Comparison of ENCODE assay signal across 11 mouse cellular contexts in the genomic region with DNA sequence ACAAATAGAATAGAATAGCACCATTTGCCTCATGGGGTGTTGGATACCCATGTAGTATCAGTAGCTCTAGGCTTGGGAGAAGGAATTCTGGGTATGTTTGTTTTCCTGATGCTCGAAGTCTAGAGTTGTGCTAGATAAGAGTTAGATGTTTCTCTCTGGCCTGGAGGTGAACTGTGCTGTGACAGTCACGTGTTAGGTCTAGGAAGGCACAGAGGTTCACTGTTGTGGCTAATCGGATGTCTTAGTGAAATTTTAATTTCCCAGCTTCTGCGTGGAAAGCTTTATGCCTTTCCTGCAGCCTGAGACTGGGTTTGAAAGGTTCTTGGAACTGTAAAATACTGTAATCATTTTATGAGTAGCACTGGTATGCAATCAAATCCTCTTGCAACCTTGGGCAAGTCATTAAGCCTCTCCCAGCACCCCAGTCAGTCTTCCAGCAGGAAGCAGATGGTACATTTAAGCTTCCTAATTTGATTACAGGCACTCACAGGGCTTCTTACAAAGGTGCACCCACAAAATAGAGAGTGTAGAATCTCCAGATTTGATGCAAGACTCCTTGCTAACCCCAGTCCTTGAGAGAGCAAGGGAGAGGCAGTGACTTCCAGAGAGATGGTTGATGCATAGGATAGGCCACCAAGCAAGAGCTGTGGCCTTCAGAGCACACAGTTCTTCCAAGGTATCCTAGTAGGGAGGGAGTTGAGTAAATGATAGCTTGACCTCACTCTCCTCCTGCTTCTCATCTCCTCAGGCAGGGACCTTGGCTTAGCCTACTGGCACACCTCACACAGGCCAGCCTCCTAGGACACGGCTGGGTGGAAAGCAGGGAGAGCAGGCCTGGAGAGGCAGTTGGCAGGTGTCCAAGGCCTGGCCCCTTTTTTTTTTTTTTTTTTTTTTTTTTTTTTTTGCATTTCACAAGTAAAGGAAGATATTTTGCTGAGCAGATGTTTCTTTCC. TPM values are rescaled to one million over a fixed set of nuclear protein-coding genes. Genes with fewer than 3 reads are reported as not detected.
A peak's percentile ranks its signal among the peaks of the same experiment; 100 is the strongest.
DNase-seq lines count a peak whose midpoint lies in the region; ATAC-seq lines count a peak whose summit lies in the region.
"Had no signal": no experiment of that assay in that cellular context is flagged by ENCODE, and none has a peak within 500 bp of the region (broad histone marks: within the 10 kb centered on the region; RNA-seq: fewer than 3 reads in every experiment).

No protein-coding gene starts in this region.

- no peak for ATAC-seq in cerebellum, adult (ENCODE audit: insufficient number of reproducible peaks, low FRiP score, low TSS enrichment)
- no peak for ATAC-seq in midbrain, embryonic 14.5 days (ENCODE audit: low FRiP score, low TSS enrichment)
- no peak for ATAC-seq in liver, embryonic 12.5 days

- 65% methylated on average over 5 of the region's 5 CpGs for WGBS in midbrain, embryonic 14.5 days
- WGBS in midbrain, embryonic 10.5 days, result 82% methylated on average over 5 of the region's 5 CpGs
- WGBS in liver, embryonic 12.5 days (ENCODE audit: insufficient replicate concordance), result 56% methylated on average over 5 of the region's 5 CpGs

- DNase-seq in cerebellum, postnatal 10 days, result peak; percentile 24 to 28
- peak; percentile 15 for DNase-seq in midbrain, embryonic 14.5 days
- DNase-seq in midbrain, embryonic 10.5 days (ENCODE audit: low spot score), result no peak
- DNase-seq in kidney, adult 8-10 months, result peak; percentile 34 to 46
- peak; percentile 44 for DNase-seq in yolk sac, embryonic 10.5 days (ENCODE audit: low spot score)
- no peak for DNase-seq in gastrocnemius, postnatal 4 days (ENCODE audit: low spot score in 2 of 2)
- DNase-seq: gastrocnemius, postnatal 10 days had no signal

- H3K4me3 ChIP-seq in midbrain, embryonic 14.5 days (replicated peaks; ENCODE audit: low read depth, low read length), result no peak overlapping the region
- H3K4me3 ChIP-seq in midbrain, embryonic 10.5 days, result no peak overlapping the region
- no peak overlapping the region for H3K4me3 ChIP-seq in liver, embryonic 12.5 days
- H3K4me3 ChIP-seq: embryonic facial prominence, embryonic 13.5 days; liver, embryonic 15.5 days had no signal

- no peak overlapping the region for H3K27ac ChIP-seq in midbrain, embryonic 14.5 days (replicated peaks; ENCODE audit: low read depth, low read length)
- no peak overlapping the region for H3K27ac ChIP-seq in midbrain, embryonic 10.5 days (replicated peaks)
- H3K27ac ChIP-seq in liver, embryonic 12.5 days, result no peak overlapping the region
- H3K27ac ChIP-seq: embryonic facial prominence, embryonic 13.5 days; liver, embryonic 15.5 days had no signal

- H3K9ac ChIP-seq in midbrain, embryonic 14.5 days (replicated peaks; ENCODE audit: low read length), result no peak overlapping the region
- no peak overlapping the region for H3K9ac ChIP-seq in liver, embryonic 12.5 days
- H3K9ac ChIP-seq: embryonic facial prominence, embryonic 13.5 days; liver, embryonic 15.5 days had no signal

- no peaks in the 10 kb centered on the region for H3K36me3 ChIP-seq in midbrain, embryonic 14.5 days (ENCODE audit: control insufficient read depth, insufficient read depth, low read length)
- no peaks in the 10 kb centered on the region for H3K36me3 ChIP-seq in midbrain, embryonic 10.5 days
- no peaks in the 10 kb centered on the region for H3K36me3 ChIP-seq in liver, embryonic 12.5 days
- H3K36me3 ChIP-seq: embryonic facial prominence, embryonic 13.5 days; liver, embryonic 15.5 days had no signal

- H3K4me1 ChIP-seq in midbrain, embryonic 14.5 days (ENCODE audit: control insufficient read depth, insufficient read depth, low read length), result peaks cover 9% of the 10 kb centered on the region; the same call in 1 of the 2 replicates
- no peaks in the 10 kb centered on the region for H3K4me1 ChIP-seq in midbrain, embryonic 10.5 days
- peaks cover 35% of the 10 kb centered on the region for H3K4me1 ChIP-seq in liver, embryonic 12.5 days

- H3K27me3 ChIP-seq in midbrain, embryonic 14.5 days (ENCODE audit: control insufficient read depth, insufficient read depth, low read length), result no peaks in the 10 kb centered on the region
- H3K27me3 ChIP-seq in midbrain, embryonic 10.5 days (ENCODE audit: low read depth, poor library complexity, severe bottlenecking), result no peaks in the 10 kb centered on the region
- H3K27me3 ChIP-seq in liver, embryonic 12.5 days (replicated peaks), result no peaks in the 10 kb centered on the region
- H3K27me3 ChIP-seq: embryonic facial prominence, embryonic 13.5 days; liver, embryonic 15.5 days had no signal

- no peak overlapping the region for H3K4me2 ChIP-seq in midbrain, embryonic 14.5 days (ENCODE audit: low read length)
- H3K4me2 ChIP-seq in liver, embryonic 12.5 days, result no peak overlapping the region
- H3K4me2 ChIP-seq: embryonic facial prominence, embryonic 13.5 days; liver, embryonic 15.5 days had no signal

- no peaks in the 10 kb centered on the region for H3K9me3 ChIP-seq in midbrain, embryonic 14.5 days (ENCODE audit: control insufficient read depth, low read length)
- H3K9me3 ChIP-seq in midbrain, embryonic 10.5 days (replicated peaks), result no peaks in the 10 kb centered on the region
- H3K9me3 ChIP-seq in liver, embryonic 12.5 days (replicated peaks), result no peaks in the 10 kb centered on the region
- H3K9me3 ChIP-seq: embryonic facial prominence, embryonic 13.5 days; liver, embryonic 15.5 days had no signal

RNA-seq across cellular contexts. Expression of a gene that starts 37.0 kb away (rescaled TPM):
- polyA plus RNA-seq in midbrain, embryonic 14.5 days (2014; fragmentation: Nextera tagmentation; extraction: Ambion mirVana), result 23.7 and 32.0 TPM in 2 replicates
- 62.2 and 62.5 TPM in 2 replicates for polyA plus RNA-seq in midbrain, embryonic 10.5 days (2016; fragmentation: Nextera tagmentation; extraction: Ambion mirVana)
- 10 to 100 TPM; 17.1 to 22.3 TPM for total RNA-seq in gastrocnemius, postnatal 4 days (2021)
- polyA plus RNA-seq in liver, embryonic 12.5 days (2016; fragmentation: Nextera tagmentation; extraction: Ambion mirVana), result 60.3 and 61.3 TPM in 2 replicates

RNA-seq across cellular contexts. Expression of a gene that starts 59.6 kb away (rescaled TPM):
- polyA plus RNA-seq in midbrain, embryonic 14.5 days (2014; fragmentation: Nextera tagmentation; extraction: Ambion mirVana), result 7.1 and 7.2 TPM in 2 replicates
- polyA plus RNA-seq in midbrain, embryonic 10.5 days (2016; fragmentation: Nextera tagmentation; extraction: Ambion mirVana), result 2.1 and 2.2 TPM in 2 replicates
- total RNA-seq in gastrocnemius, postnatal 4 days (2021), result 10 to 100 TPM; 12.5 to 12.7 TPM
- polyA plus RNA-seq in liver, embryonic 12.5 days (2016; fragmentation: Nextera tagmentation; extraction: Ambion mirVana), result 3.0 and 3.7 TPM in 2 replicates

Comparison
In these comparisons a context has a peak if more than half of its experiments do, and no peak if none do; other contexts are left out.
1. DNase-seq: peak in cerebellum, postnatal 10 days (2 of 2), midbrain, embryonic 14.5 days (single experiment), kidney, adult 8-10 months (2 of 2) and yolk sac, embryonic 10.5 days (single experiment); none in midbrain, embryonic 10.5 days (single experiment) and gastrocnemius, postnatal 4 days (0 of 2).